Mouse (Mus musculus) limb, embryonic 13.5 days (tissue): Measurements from ENCODE around the gene Tmem56. TPM values are rescaled to one million over a fixed set of nuclear protein-coding genes. Genes with fewer than 3 reads are reported as not detected.
A peak's percentile ranks its signal among the peaks of the same experiment; 100 is the strongest.

ENCODE experiments used
- ATAC-seq: fragments of 200-750 bp; cut with Nextera tagmentation; 2 replicates; pipeline ENCODE4 v1.8.0; 2017; ENCODE audit warnings: low read depth, moderate number of reproducible peaks, moderate TSS enrichment; ENCODE audit not compliant: low FRiP score
- H3K27ac ChIP-seq: fragments of 300-500 bp; sonication (generic); 2 replicates; pipeline ENCODE4 v1.5.1; 2015; ENCODE audit warnings: inconsistent platforms, mild to moderate bottlenecking, moderate library complexity
- H3K27me3 ChIP-seq: fragments of 300-500 bp; sonication (generic); 2 replicates; pipeline ENCODE4 v1.6.1; 2015; ENCODE audit warnings: mild to moderate bottlenecking, inconsistent platforms
- H3K36me3 ChIP-seq: fragments of 300-500 bp; sonication (generic); 2 replicates; pipeline ENCODE4 v1.6.1; 2015; ENCODE audit warnings: inconsistent platforms, mild to moderate bottlenecking, moderate library complexity
- H3K4me1 ChIP-seq: fragments of 300-500 bp; sonication (generic); 2 replicates; pipeline ENCODE4 v1.6.1; 2015; ENCODE audit warnings: inconsistent platforms
- H3K4me2 ChIP-seq: fragments of 300-500 bp; sonication (generic); replicated peaks from 2 replicates; pipeline ENCODE4 v1.6.1; 2015; ENCODE audit warnings: inconsistent platforms, mild to moderate bottlenecking, moderate library complexity
- H3K4me3 ChIP-seq: fragments of 300-500 bp; sonication (generic); 2 replicates; pipeline ENCODE4 v1.5.1; 2015; ENCODE audit warnings: moderate library complexity, mild to moderate bottlenecking, inconsistent platforms
- H3K9ac ChIP-seq: fragments of 300-500 bp; sonication (generic); 2 replicates; pipeline ENCODE4 v1.6.1; 2015; ENCODE audit warnings: mild to moderate bottlenecking, inconsistent platforms
- H3K9me3 ChIP-seq: fragments of 300-500 bp; sonication (generic); 2 replicates; pipeline ENCODE4 v1.6.1; 2016; ENCODE audit warnings: inconsistent platforms
- WGBS: fragments of 180-500 bp; shearing (Covaris S2); methylation state at CpG from one replicate; pipeline ENCODE4 v1.1.7; 2015; 5-methylcytosine and 5-hydroxymethylcytosine counted together
- polyA plus RNA-seq: library from polyadenylated mRNA; unstranded; fragments of >200 nt; fragmentation: Nextera tagmentation; extraction: Ambion mirVana; gene quantifications from 2 replicates; pipeline ENCODE4 v1.2.1, GENCODE M21; 2015

Tmem56 gene
- polyA plus RNA-seq, 1 experiment from 2014 or later = 1.0 TPM

GRCm38 (mm10) chr3:121257418-121257817, 25.5 kb downstream of the Tmem56 start:
- Histone ChIP-seq H3K27ac (no peak overlapping the region), H3K4me3 (no peak overlapping the region), H3K4me1 (peaks cover 13% of the 10 kb centered on the region), H3K4me2 (no peak overlapping the region), H3K27me3 (peaks cover 37% of the 10 kb centered on the region), H3K9ac (no peak overlapping the region), H3K36me3 (no peaks in the 10 kb centered on the region), H3K9me3 (no peaks in the 10 kb centered on the region)
- no peak for ATAC-seq
- 81% methylated on average over 10 of the region's 10 CpGs for WGBS

GRCm38 (mm10) chr3:121256131-121256530, 26.8 kb downstream of the Tmem56 start:
- Histone ChIP-seq H3K4me2 (no peak overlapping the region), H3K4me3 (no peak overlapping the region), H3K9ac (no peak overlapping the region), H3K9me3 (no peaks in the 10 kb centered on the region), H3K36me3 (no peaks in the 10 kb centered on the region), H3K27ac (no peak overlapping the region), H3K27me3 (peaks cover 26% of the 10 kb centered on the region), H3K4me1 (peaks cover 8% of the 10 kb centered on the region)
- WGBS = 75% methylated on average over 8 of the region's 8 CpGs
- ATAC-seq = no peak

- Histone ChIP-seq H3K36me3 (no peaks in the 10 kb centered on the region), H3K4me2 (no peak overlapping the region), H3K9me3 (no peaks in the 10 kb centered on the region), H3K27ac (no peak overlapping the region), H3K9ac (no peak overlapping the region), H3K27me3 (peaks cover 20% of the 10 kb centered on the region), H3K4me1 (peaks cover 13% of the 10 kb centered on the region), H3K4me3 (no peak overlapping the region)
- 76% methylated on average over 7 of the region's 7 CpGs for WGBS
- ATAC-seq = no peak
Observed at GRCm38 (mm10) chr3:121255501-121255900, 27.4 kb downstream of the Tmem56 start.

GRCm38 (mm10) chr3:121250576-121251433, 32.1 kb downstream of the Tmem56 start:
- no peaks in the 10 kb centered on the region for H3K27me3 ChIP-seq
- H3K4me2 ChIP-seq = no peak overlapping the region
- no peak for ATAC-seq
- WGBS = 67% methylated on average over 19 of the region's 19 CpGs
- no peak overlapping the region for H3K4me3 ChIP-seq
- no peak overlapping the region for H3K27ac ChIP-seq
- peaks cover 5% of the 10 kb centered on the region; the same call in 1 of the 2 replicates for H3K4me1 ChIP-seq
- no peaks in the 10 kb centered on the region for H3K9me3 ChIP-seq
- H3K36me3 ChIP-seq = no peaks in the 10 kb centered on the region
- no peak overlapping the region for H3K9ac ChIP-seq

- Histone ChIP-seq H3K4me2 (no peak overlapping the region), H3K4me3 (no peak overlapping the region), H3K36me3 (no peaks in the 10 kb centered on the region), H3K9me3 (no peaks in the 10 kb centered on the region), H3K4me1 (peaks cover 5% of the 10 kb centered on the region; the same call in 1 of the 2 replicates), H3K27me3 (no peaks in the 10 kb centered on the region), H3K9ac (no peak overlapping the region), H3K27ac (no peak overlapping the region)
- WGBS = 87% methylated on average over 9 of the region's 9 CpGs
- ATAC-seq = no peak
Observed at GRCm38 (mm10) chr3:121250048-121250447, 32.9 kb downstream of the Tmem56 start.

- Histone ChIP-seq H3K27ac (no peak overlapping the region), H3K9ac (no peak overlapping the region), H3K4me2 (no peak overlapping the region), H3K27me3 (no peaks in the 10 kb centered on the region), H3K36me3 (no peaks in the 10 kb centered on the region), H3K4me3 (no peak overlapping the region), H3K9me3 (no peaks in the 10 kb centered on the region), H3K4me1 (peaks cover 22% of the 10 kb centered on the region)
- ATAC-seq = peak; percentile 38; the same call in 1 of the 2 replicates
- WGBS = 72% methylated on average over 4 of the region's 4 CpGs
Observed at GRCm38 (mm10) chr3:121242941-121243340, 40.0 kb downstream of the Tmem56 start.

- Histone ChIP-seq H3K36me3 (no peaks in the 10 kb centered on the region), H3K4me1 (peaks cover 22% of the 10 kb centered on the region), H3K4me3 (no peak overlapping the region), H3K4me2 (0 out of 2 replicates have a peak overlapping the region, but pooled peaks have one; percentile 21), H3K27me3 (no peaks in the 10 kb centered on the region), H3K9ac (no peak overlapping the region), H3K27ac (no peak overlapping the region), H3K9me3 (no peaks in the 10 kb centered on the region)
- no peak for ATAC-seq
- 31% methylated on average over 9 of the region's 9 CpGs for WGBS
Observed at GRCm38 (mm10) chr3:121242111-121242936, 40.6 kb downstream of the Tmem56 start.

- Histone ChIP-seq H3K4me1 (peaks cover 22% of the 10 kb centered on the region), H3K27ac (no peak overlapping the region), H3K9ac (no peak overlapping the region), H3K9me3 (no peaks in the 10 kb centered on the region), H3K36me3 (no peaks in the 10 kb centered on the region), H3K4me2 (no peak overlapping the region), H3K27me3 (no peaks in the 10 kb centered on the region), H3K4me3 (no peak overlapping the region)
- 53% methylated on average over 8 of the region's 8 CpGs for WGBS
- ATAC-seq = 0 out of 2 replicates have a peak, but pooled peaks have one; percentile 30
Observed at GRCm38 (mm10) chr3:121240362-121241040, 42.4 kb downstream of the Tmem56 start.

GRCm38 (mm10) chr3:121239096-121239495, 43.8 kb downstream of the Tmem56 start:
- Histone ChIP-seq H3K27ac (no peak overlapping the region), H3K4me2 (no peak overlapping the region), H3K36me3 (no peaks in the 10 kb centered on the region), H3K9ac (no peak overlapping the region), H3K4me3 (no peak overlapping the region), H3K27me3 (no peaks in the 10 kb centered on the region), H3K4me1 (peaks cover 22% of the 10 kb centered on the region), H3K9me3 (no peaks in the 10 kb centered on the region)
- 74% methylated on average over 8 of the region's 8 CpGs for WGBS
- no peak for ATAC-seq

- ATAC-seq = no peak
- no peaks in the 10 kb centered on the region for H3K27me3 ChIP-seq
- H3K36me3 ChIP-seq = no peaks in the 10 kb centered on the region
- no peak overlapping the region for H3K4me3 ChIP-seq
- no peaks in the 10 kb centered on the region for H3K4me1 ChIP-seq
- H3K27ac ChIP-seq = no peak overlapping the region
- 86% methylated on average over 8 of the region's 8 CpGs for WGBS
- no peak overlapping the region for H3K9ac ChIP-seq
- no peaks in the 10 kb centered on the region for H3K9me3 ChIP-seq
- no peak overlapping the region for H3K4me2 ChIP-seq
Observed at GRCm38 (mm10) chr3:121224763-121225162, 58.1 kb downstream of the Tmem56 start.

GRCm38 (mm10) chr3:121224185-121224584, 58.7 kb downstream of the Tmem56 start:
- WGBS = 93% methylated on average over 6 of the region's 6 CpGs
- no peaks in the 10 kb centered on the region for H3K4me1 ChIP-seq
- H3K27me3 ChIP-seq = no peaks in the 10 kb centered on the region
- no peaks in the 10 kb centered on the region for H3K9me3 ChIP-seq
- no peak for ATAC-seq
- H3K9ac ChIP-seq = no peak overlapping the region
- H3K4me2 ChIP-seq = no peak overlapping the region
- no peak overlapping the region for H3K27ac ChIP-seq
- no peaks in the 10 kb centered on the region for H3K36me3 ChIP-seq
- no peak overlapping the region for H3K4me3 ChIP-seq

GRCm38 (mm10) chr3:121221987-121222386, 60.9 kb downstream of the Tmem56 start:
- no peaks in the 10 kb centered on the region for H3K36me3 ChIP-seq
- no peak overlapping the region for H3K4me3 ChIP-seq
- H3K4me2 ChIP-seq = no peak overlapping the region
- H3K27me3 ChIP-seq = no peaks in the 10 kb centered on the region
- no peaks in the 10 kb centered on the region for H3K9me3 ChIP-seq
- no peak overlapping the region for H3K9ac ChIP-seq
- WGBS = 67% methylated on average over 7 of the region's 7 CpGs
- H3K4me1 ChIP-seq = no peaks in the 10 kb centered on the region
- no peak for ATAC-seq
- no peak overlapping the region for H3K27ac ChIP-seq
